Mouse (Mus musculus): ENCODE measurements around the gene Cdk5rap2.
A peak's percentile ranks its signal among the peaks of the same experiment; 100 is the strongest.

Gene Cdk5rap2

GRCm38 (mm10) chr4:70353656-70354055, 56.6 kb downstream of the Cdk5rap2 start:
- DNase-seq (ENCODE audit: low read depth) = no peak

GRCm38 (mm10) chr4:70335444-70336144, 74.6 kb downstream of the Cdk5rap2 start:
- DNase-seq (ENCODE audit: low read depth) = no peak

- no peak for DNase-seq (ENCODE audit: low read depth)
Measured at GRCm38 (mm10) chr4:70334995-70335394, 75.2 kb downstream of the Cdk5rap2 start.

GRCm38 (mm10) chr4:70332981-70333380, 77.3 kb downstream of the Cdk5rap2 start:
- DNase-seq (ENCODE audit: low read depth) = no peak

- no peak for DNase-seq (ENCODE audit: low read depth)
Measured at GRCm38 (mm10) chr4:70332576-70332975, 77.7 kb downstream of the Cdk5rap2 start.

- no peak for DNase-seq (ENCODE audit: low read depth)
Measured at GRCm38 (mm10) chr4:70331181-70331580, 79.1 kb downstream of the Cdk5rap2 start.

GRCm38 (mm10) chr4:70328033-70328432, 82.2 kb downstream of the Cdk5rap2 start:
- no peak for DNase-seq (ENCODE audit: low read depth)

- no peak for DNase-seq (ENCODE audit: low read depth)
Measured at GRCm38 (mm10) chr4:70327436-70327835, 82.8 kb downstream of the Cdk5rap2 start.

- no peak for DNase-seq (ENCODE audit: low read depth)
Measured at GRCm38 (mm10) chr4:70321586-70321985, 88.7 kb downstream of the Cdk5rap2 start.

GRCm38 (mm10) chr4:70312170-70312569, 98.1 kb downstream of the Cdk5rap2 start:
- no peak for DNase-seq (ENCODE audit: low read depth)

GRCm38 (mm10) chr4:70311530-70311929, 98.7 kb downstream of the Cdk5rap2 start:
- DNase-seq (ENCODE audit: low read depth) = no peak

- peak; percentile 73 for DNase-seq (ENCODE audit: low read depth)
Measured at GRCm38 (mm10) chr4:70307230-70307629, 103.0 kb downstream of the Cdk5rap2 start.

GRCm38 (mm10) chr4:70303870-70304269, 106.4 kb downstream of the Cdk5rap2 start:
- DNase-seq (ENCODE audit: low read depth) = peak; percentile 5

GRCm38 (mm10) chr4:70301187-70301586, 109.1 kb downstream of the Cdk5rap2 start:
- no peak for DNase-seq (ENCODE audit: low read depth)

- DNase-seq (ENCODE audit: low read depth) = no peak
Measured at GRCm38 (mm10) chr4:70289361-70289760, 120.9 kb downstream of the Cdk5rap2 start.

- DNase-seq (ENCODE audit: low read depth) = no peak
Measured at GRCm38 (mm10) chr4:70283163-70283562, 127.1 kb downstream of the Cdk5rap2 start.

- no peak for DNase-seq (ENCODE audit: low read depth)
Measured at GRCm38 (mm10) chr4:70278882-70279281, 131.4 kb downstream of the Cdk5rap2 start.

GRCm38 (mm10) chr4:70278057-70278456, 132.2 kb downstream of the Cdk5rap2 start:
- no peak for DNase-seq (ENCODE audit: low read depth)

GRCm38 (mm10) chr4:70272943-70273342, 137.3 kb downstream of the Cdk5rap2 start:
- no peak for DNase-seq (ENCODE audit: low read depth)

GRCm38 (mm10) chr4:70272527-70272926, 137.7 kb downstream of the Cdk5rap2 start:
- DNase-seq (ENCODE audit: low read depth) = no peak

- DNase-seq (ENCODE audit: low read depth) = no peak
Measured at GRCm38 (mm10) chr4:70267213-70267906, 142.9 kb downstream of the Cdk5rap2 start.

- DNase-seq (ENCODE audit: low read depth) = peak; percentile 59
Measured at GRCm38 (mm10) chr4:70265248-70265647, 145.0 kb downstream of the Cdk5rap2 start.

GRCm38 (mm10) chr4:70262850-70263249, 147.4 kb downstream of the Cdk5rap2 start:
- no peak for DNase-seq (ENCODE audit: low read depth)

- DNase-seq (ENCODE audit: low read depth) = no peak
Measured at GRCm38 (mm10) chr4:70261315-70261714, 148.9 kb downstream of the Cdk5rap2 start.
